Mouse (Mus musculus): ENCODE measurements at regions not wholly inside any gene's neighbourhood (a gene's known extent, or its start where the extent isn't known, plus 50 kb on each side); places are given as distances from the start of the nearest gene placed in this dataset.

GRCm38 (mm10) chr13:99695874-99696558 lies 179.7 kb upstream of the Map1b start:
- TF ChIP-seq POLR2A (IDR thresholded peaks at IDR 0.05; ENCODE audit: low read depth, low read length) (no peak), CTCF (IDR thresholded peaks at IDR 0.05; ENCODE audit: extremely low read depth, insufficient read depth, insufficient read length, insufficient replicate concordance) (no peak)
